Mouse (Mus musculus) limb, embryonic 11.5 days (tissue): ENCODE measurements around the gene Eif3i. TPM values are rescaled to one million over a fixed set of nuclear protein-coding genes. Genes with fewer than 3 reads are reported as not detected.
"Not testable (repeated sequence)": the region's sequence is repeated elsewhere in the genome, so short reads cannot be mapped to it uniquely, and the experiment has no call there.

Experiments
- ATAC-seq: fragments of 200-750 bp; cut with Nextera tagmentation; 2 replicates; pipeline ENCODE4 v1.8.0; 2017; ENCODE audit warnings: low read depth; ENCODE audit not compliant: insufficient number of reproducible peaks, low FRiP score, low TSS enrichment
- DNase-seq: peaks from one replicate; pipeline ENCODE4 v3.0.0-alpha.2; 2015; ENCODE audit warnings: low spot score
- H3K27ac ChIP-seq: fragments of 300-500 bp; sonication (generic); replicated peaks from 2 replicates; pipeline ENCODE4 v1.5.1; 2014; ENCODE audit warnings: low read depth, mild to moderate bottlenecking, low read length
- H3K27me3 ChIP-seq: fragments of 300-500 bp; sonication (generic); 2 replicates; pipeline ENCODE4 v1.6.1; 2014; ENCODE audit warnings: mild to moderate bottlenecking, low read length, mixed read lengths; ENCODE audit not compliant: control insufficient read depth, insufficient read depth
- H3K36me3 ChIP-seq: fragments of 300-500 bp; sonication (generic); 2 replicates; pipeline ENCODE4 v1.6.1; 2014; ENCODE audit warnings: mild to moderate bottlenecking, low read length, moderate library complexity, mixed read lengths; ENCODE audit not compliant: control insufficient read depth, insufficient read depth
- H3K4me1 ChIP-seq: fragments of 300-500 bp; sonication (generic); 2 replicates; pipeline ENCODE4 v1.6.1; 2014; ENCODE audit warnings: low read length, mixed read lengths; ENCODE audit not compliant: control insufficient read depth, insufficient read depth
- H3K4me2 ChIP-seq: fragments of 300-500 bp; sonication (generic); 2 replicates; pipeline ENCODE4 v1.6.1; 2014; ENCODE audit warnings: low read depth, mild to moderate bottlenecking, moderate library complexity; ENCODE audit not compliant: severe bottlenecking
- H3K4me3 ChIP-seq: fragments of 300-500 bp; sonication (generic); 2 replicates; pipeline ENCODE4 v1.5.1; 2014; ENCODE audit warnings: low read depth, low read length
- H3K9ac ChIP-seq: fragments of 300-500 bp; sonication (generic); 2 replicates; pipeline ENCODE4 v1.6.1; 2014; ENCODE audit warnings: mild to moderate bottlenecking, low read length
- H3K9me3 ChIP-seq: fragments of 300-500 bp; sonication (generic); 2 replicates; pipeline ENCODE4 v1.6.1; 2016; ENCODE audit warnings: low read length; ENCODE audit not compliant: control insufficient read depth
- WGBS: fragments of 180-500 bp; shearing (Covaris S2); extraction: QIAGEN DNeasy Blood & Tissue Kit; methylation state at CpG from one replicate; pipeline ENCODE4 v1.1.7; 2014; 5-methylcytosine and 5-hydroxymethylcytosine counted together
- microRNA-seq: library from miRNA; unstranded; fragments of <30 nt; microRNA quantifications from one replicate; pipeline ENCODE4, GENCODE M21; 2016
- polyA plus RNA-seq: library from polyadenylated mRNA; unstranded; fragments of >200 nt; fragmentation: Nextera tagmentation; extraction: Ambion mirVana; gene quantifications from 2 replicates; pipeline ENCODE4 v1.2.1, GENCODE M21; 2014

Eif3i gene
- polyA plus RNA-seq, 1 experiment from 2014 or later, result 317 TPM

DNA sequence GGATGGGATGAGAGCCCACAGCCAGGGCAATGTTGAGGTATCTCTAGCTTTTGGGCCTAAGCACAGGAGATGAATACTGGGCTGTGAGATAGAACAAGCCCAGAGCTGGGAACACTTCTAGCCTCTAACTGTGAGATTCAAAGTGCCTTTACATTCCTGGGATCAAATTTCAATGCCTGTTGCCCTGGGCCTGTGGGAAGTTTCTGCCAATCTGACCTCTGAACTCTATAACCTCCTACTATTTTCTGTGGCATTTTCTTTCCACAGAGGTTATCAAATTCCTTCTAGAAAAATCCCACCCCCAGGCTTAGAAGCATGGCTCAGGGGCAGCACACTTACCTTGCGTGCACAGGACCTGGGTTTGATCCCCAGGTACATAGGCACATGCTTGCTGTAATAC is 50.2 kb downstream of the Eif3i start:
- no peak overlapping the region for H3K4me2 ChIP-seq
- peak overlapping the region; percentile 21; the same call in 1 of the 2 replicates for H3K27ac ChIP-seq
- peak overlapping the region; percentile 22; the same call in 1 of the 2 replicates for H3K9ac ChIP-seq

DNA sequence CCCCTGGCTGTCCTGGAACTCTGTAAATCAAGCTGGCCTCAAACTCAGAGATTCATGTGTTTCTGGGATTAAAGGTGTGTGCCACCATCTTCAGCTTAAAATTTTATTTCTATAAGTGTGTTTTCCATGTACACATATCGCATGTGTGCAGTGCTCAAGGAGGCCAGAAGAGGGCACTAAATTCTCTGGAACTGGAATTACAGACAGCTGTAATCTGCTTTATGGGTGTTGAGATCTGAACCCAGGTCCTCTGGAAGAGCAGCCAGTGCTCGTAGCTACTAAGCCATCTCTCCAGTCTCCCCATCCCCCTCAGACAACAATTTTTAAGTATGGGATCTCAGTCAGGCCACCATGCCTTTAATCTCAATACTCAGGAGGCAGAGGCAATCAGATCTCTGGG is 51.1 kb downstream of the Eif3i start:
- no peaks in the 10 kb centered on the region for H3K9me3 ChIP-seq
- H3K4me1 ChIP-seq, result peaks cover 8% of the 10 kb centered on the region
- no peak for ATAC-seq
- no peak overlapping the region for H3K9ac ChIP-seq
- H3K4me3 ChIP-seq, result no peak overlapping the region
- no peaks in the 10 kb centered on the region for H3K27me3 ChIP-seq
- DNase-seq, result peak; percentile 32
- H3K36me3 ChIP-seq, result no peaks in the 10 kb centered on the region
- H3K27ac ChIP-seq, result no peak overlapping the region
- 87% methylated on average over 2 of the region's 2 CpGs for WGBS
- H3K4me2 ChIP-seq, result no peak overlapping the region

More for the DNA sequence above, 50.2 kb downstream of the Eif3i start:
- Histone ChIP-seq H3K36me3 (no peaks in the 10 kb centered on the region), H3K27me3 (no peaks in the 10 kb centered on the region), H3K4me1 (peaks cover 8% of the 10 kb centered on the region), H3K4me3 (no peak overlapping the region), H3K9me3 (no peaks in the 10 kb centered on the region)
- ATAC-seq, result no peak
- DNase-seq, result peak; percentile 25
- 36% methylated on average over 1 of the region's 1 CpGs for WGBS

DNA sequence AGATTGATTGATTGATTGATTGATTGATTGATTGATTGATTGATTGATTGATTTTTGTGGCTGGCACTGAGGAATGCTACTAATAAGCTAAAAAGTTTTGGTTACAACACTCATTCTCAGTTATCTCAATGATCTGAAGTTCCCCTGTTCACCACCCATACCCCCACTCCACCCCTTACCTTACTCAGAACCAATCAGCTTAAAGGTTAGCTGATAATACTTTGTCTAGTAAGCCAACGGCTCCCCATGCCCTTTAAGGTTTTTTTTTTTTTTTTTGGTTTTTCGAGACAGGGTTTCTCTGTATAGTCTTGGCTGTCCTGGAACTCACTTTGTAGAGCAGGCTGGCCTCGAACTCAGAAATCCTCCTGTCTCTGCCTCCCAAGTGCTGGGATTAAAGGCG is 52.8 kb downstream of the Eif3i start:
- not testable (repeated sequence) for H3K36me3 ChIP-seq, DNase-seq, H3K27ac ChIP-seq, H3K4me1 ChIP-seq, H3K4me2 ChIP-seq, H3K27me3 ChIP-seq, H3K9ac ChIP-seq, ATAC-seq, H3K9me3 ChIP-seq, H3K4me3 ChIP-seq
- WGBS, result 91% methylated on average over 4 of the region's 4 CpGs

DNA sequence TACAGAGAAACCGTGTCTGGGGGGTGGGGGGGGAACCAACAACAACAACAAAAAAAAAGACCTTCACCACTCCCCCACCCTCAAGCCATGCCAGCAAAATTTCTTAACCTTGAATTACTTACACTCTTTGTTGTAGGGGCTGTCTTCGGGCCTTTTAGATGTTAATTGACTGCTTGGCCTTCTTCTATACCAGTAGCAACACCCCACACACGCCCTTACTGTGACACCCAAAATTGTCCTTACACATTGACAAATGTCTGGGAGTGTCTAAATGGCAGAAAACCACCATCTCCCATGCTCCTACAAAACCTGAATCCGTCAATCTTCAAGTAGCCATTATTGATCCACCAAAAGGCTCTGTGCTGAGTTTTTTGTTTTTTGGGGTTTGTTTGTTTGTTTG is 56.3 kb downstream of the Eif3i start:
- Histone ChIP-seq H3K4me1 (peaks cover 9% of the 10 kb centered on the region), H3K9ac (no peak overlapping the region), H3K4me3 (no peak overlapping the region), H3K9me3 (no peaks in the 10 kb centered on the region), H3K27ac (no peak overlapping the region), H3K36me3 (peaks cover 4% of the 10 kb centered on the region; the same call in 1 of the 2 replicates), H3K4me2 (no peak overlapping the region), H3K27me3 (no peaks in the 10 kb centered on the region)
- ATAC-seq (no peak), DNase-seq (no peak)
- 87% methylated on average over 4 of the region's 4 CpGs for WGBS

DNA sequence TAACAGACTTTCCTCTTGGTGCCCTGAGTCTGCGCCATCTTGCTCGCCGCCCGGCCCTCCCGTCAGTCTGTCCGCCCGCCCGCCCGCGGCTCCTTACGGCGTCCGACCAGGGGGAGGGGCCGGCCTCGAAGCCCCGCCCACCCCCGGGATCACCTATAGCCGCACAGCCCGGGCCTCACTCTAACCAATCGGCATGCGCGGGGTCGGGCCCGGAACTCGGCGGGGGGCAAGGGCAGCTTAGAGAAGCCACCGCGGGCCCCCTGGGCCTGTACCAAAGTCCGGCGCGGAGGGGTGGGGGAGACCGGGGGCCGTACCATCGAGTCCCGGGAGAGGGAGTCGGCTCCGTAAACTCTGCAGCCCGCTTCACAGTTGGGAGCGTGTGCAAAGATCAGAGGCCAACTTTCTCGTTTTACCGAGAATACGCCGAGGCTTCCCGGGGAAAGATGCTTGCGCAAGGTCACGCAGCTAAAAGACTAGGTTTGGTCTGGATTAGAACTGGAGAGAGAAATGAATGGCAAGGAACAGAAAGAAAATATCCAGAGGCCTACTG is 57.8 kb downstream of the Eif3i start, which contains the start of gene Hdac1:
Gene Hdac1 (minus strand): TSS at position 122 of the 550 bp plus-strand sequence.
- H3K4me2 ChIP-seq, result peak within 1 kb of the TSS; percentile 77
- 1% methylated on average over 44 of the region's 46 CpGs for WGBS
- peaks cover 9% of the 10 kb centered on the region for H3K4me1 ChIP-seq
- peak within 1 kb of the TSS; percentile 70 for H3K27ac ChIP-seq
- ATAC-seq (peak; percentile 98), DNase-seq (peak; percentile 99)
- no peaks in the 10 kb centered on the region for H3K27me3 ChIP-seq
- peak within 1 kb of the TSS; percentile 78 for H3K9ac ChIP-seq
- H3K9me3 ChIP-seq, result no peaks in the 10 kb centered on the region
- H3K4me3 ChIP-seq, result peak within 1 kb of the TSS; percentile 83
- H3K36me3 ChIP-seq, result peaks cover 4% of the 10 kb centered on the region; the same call in 1 of the 2 replicates

Small RNA genes lying within 50 kb of the gene (microRNA-seq; reads per million reads assigned to microRNA genes)
- not detected for gene Mir8119

Other genes with a start within 250 kb of the Eif3i start
- 7.2 and 7.4 TPM in 2 replicates for gene Zbtb8a, start 222.5 kb downstream of the Eif3i start, polyA plus RNA-seq
- 0.85 and 1.8 TPM in 2 replicates for gene Zbtb8b, start 159.8 kb downstream of the Eif3i start, polyA plus RNA-seq
- gene Bsdc1, start 139.1 kb downstream of the Eif3i start, polyA plus RNA-seq, result 23.8 and 25.9 TPM in 2 replicates
- gene Tssk3, start 109.6 kb downstream of the Eif3i start, polyA plus RNA-seq, result not detected in 2 replicates
- not detected in 2 replicates for gene Fam229a, start 109.5 kb downstream of the Eif3i start, polyA plus RNA-seq
- 1,590 and 1,591 TPM in 2 replicates for gene Marcksl1, start 87.1 kb downstream of the Eif3i start, polyA plus RNA-seq
- gene Hdac1, start 57.9 kb downstream of the Eif3i start, polyA plus RNA-seq, result 299 and 309 TPM in 2 replicates
- 10.7 and 12.1 TPM in 2 replicates for gene Lck, start 27.0 kb downstream of the Eif3i start, polyA plus RNA-seq
- gene Fam167b, start 22.1 kb downstream of the Eif3i start, polyA plus RNA-seq, result 3.5 and 4.3 TPM in 2 replicates
- gene Tmem234, start within 50 bp of the Eif3i start, polyA plus RNA-seq, result 202 and 207 TPM in 2 replicates
- 1.8 and 2.8 TPM in 2 replicates for gene Dcdc2b, start 13.6 kb upstream of the Eif3i start, polyA plus RNA-seq
- gene Iqcc, start 18.5 kb upstream of the Eif3i start, polyA plus RNA-seq, result 26.4 and 35.0 TPM in 2 replicates
- gene Ccdc28b, start 23.3 kb upstream of the Eif3i start, polyA plus RNA-seq, result 40.3 and 48.8 TPM in 2 replicates
- 111 and 123 TPM in 2 replicates for gene Txlna, start 40.4 kb upstream of the Eif3i start, polyA plus RNA-seq
- 13.1 and 13.4 TPM in 2 replicates for gene Kpna6, start 72.1 kb upstream of the Eif3i start, polyA plus RNA-seq
- gene Tmem39b, start 96.2 kb upstream of the Eif3i start, polyA plus RNA-seq, result 35.5 and 47.3 TPM in 2 replicates
- 162 and 189 TPM in 2 replicates for gene Khdrbs1, start 141.7 kb upstream of the Eif3i start, polyA plus RNA-seq
- gene Ptp4a2, start 210.6 kb upstream of the Eif3i start, polyA plus RNA-seq, result 315 and 335 TPM in 2 replicates